Mouse (Mus musculus): ENCODE measurements around the gene Tpst1. TPM values are rescaled to one million over a fixed set of nuclear protein-coding genes. Genes with fewer than 3 reads are reported as not detected.
A peak's percentile ranks its signal among the peaks of the same experiment; 100 is the strongest.

The Tpst1 gene
- total RNA-seq, 4 experiments from 2014 or later, result 41.3 to 54.4 (median 48.8) TPM

GRCm38 (mm10) chr5:130142041-130142440 lies 68.9 kb downstream of the Tpst1 start:
- no peak for DNase-seq (ENCODE audit: low spot score in 2 of 2)

GRCm38 (mm10) chr5:130143101-130143500 lies 70.0 kb downstream of the Tpst1 start:
- DNase-seq (ENCODE audit: low spot score in 2 of 2), result no peak

DNA sequence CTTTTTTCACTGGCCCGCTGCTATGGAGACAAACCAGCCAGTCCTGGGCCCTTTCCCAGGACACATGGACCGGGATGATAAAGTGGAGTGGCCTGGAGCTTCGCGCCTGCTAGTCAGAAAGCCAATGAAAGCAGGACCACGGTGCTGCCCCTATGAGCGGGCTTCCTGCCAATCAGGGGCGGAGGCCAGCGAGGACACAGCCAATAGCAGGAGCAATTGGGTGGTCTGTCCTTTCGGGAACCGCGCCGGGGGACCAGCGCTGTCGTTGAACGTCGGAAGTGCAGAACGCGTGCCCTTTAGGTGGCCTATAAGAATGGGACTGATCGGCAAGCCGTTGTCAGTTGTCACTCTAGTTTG lies 70.8 kb downstream of the Tpst1 start:
- DNase-seq (ENCODE audit: low spot score in 2 of 2), result peak; percentile 72 to 80

- DNase-seq (ENCODE audit: low spot score in 2 of 2), result peak; percentile 98 to 99
These were observed 71.5 kb downstream of the Tpst1 start, which contains the start of gene Kctd7 for GRCm38 (mm10) chr5:130144334-130145312. Gene Kctd7 (plus strand): TSS chr5:130144861.

DNA sequence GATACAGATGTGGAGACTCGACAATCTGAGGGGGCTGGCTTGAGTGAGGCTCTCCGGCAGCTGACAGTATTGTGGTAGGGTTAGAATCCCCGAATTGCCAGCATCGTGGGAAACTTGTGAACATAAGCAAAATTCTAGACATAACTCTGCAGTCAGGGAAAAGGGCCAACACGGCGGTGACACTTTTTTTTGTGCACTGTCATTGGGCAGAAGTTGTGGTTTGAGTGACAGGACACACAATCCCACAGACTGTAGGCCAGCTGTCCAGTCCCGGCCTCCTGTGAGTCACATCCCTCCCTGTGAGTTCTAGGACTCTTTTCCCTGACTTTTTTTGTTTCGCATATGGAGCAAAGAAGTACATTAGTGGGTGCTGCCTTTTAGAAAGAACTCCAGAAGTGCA lies 72.8 kb downstream of the Tpst1 start:
- DNase-seq (ENCODE audit: low spot score in 2 of 2), result no peak

DNA sequence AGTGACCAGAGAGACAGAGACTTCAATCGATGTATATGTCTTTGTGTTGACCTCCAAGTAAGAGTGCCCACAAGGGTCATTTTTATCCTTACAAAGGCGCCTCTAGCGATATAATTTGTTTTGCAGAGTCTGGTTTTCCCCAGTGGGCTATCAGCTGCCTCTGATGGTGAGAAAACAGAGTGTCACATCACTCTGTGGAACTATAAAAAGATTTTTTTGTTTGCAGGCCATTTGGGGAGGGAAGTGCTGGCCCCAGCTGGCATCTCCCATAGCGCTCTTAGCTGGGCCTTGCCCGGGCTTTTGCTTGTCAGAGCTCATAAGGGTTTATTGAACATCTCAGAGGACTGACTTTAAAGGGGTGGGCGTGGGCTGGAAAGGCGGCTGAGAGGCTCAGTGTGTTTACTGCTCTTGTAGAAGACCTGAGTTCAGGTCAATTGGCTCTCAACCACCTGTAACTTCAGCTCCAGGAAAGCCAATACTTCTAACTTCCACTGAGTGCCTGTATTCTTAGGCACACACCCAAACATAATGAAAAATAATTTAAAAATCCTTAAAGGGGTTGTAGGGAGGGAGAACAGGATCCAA lies 76.7 kb downstream of the Tpst1 start:
- no peak for DNase-seq (ENCODE audit: low spot score in 2 of 2)

DNA sequence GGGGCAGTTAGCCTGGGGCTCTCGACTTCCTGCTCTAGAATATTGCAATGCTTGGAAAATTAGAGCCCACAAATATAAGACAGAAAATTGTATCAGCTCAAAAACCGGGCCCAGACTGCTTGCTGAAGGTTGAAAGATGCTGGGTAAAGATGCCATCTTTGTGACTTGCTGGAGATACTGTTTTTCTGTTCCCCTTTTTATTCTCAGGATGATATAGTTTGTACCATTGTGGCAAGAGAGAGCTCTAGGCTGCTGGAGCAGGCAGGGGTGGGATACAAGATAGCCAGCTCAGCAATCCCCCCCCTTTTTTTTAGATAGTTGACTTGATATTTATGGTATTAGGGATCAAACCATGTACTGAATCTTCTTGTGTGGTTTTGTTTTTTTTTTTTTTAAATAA lies 81.2 kb downstream of the Tpst1 start:
- DNase-seq (ENCODE audit: low spot score in 2 of 2), result no peak

- DNase-seq (ENCODE audit: low spot score in 2 of 2), result no peak
These were observed 85.4 kb downstream of the Tpst1 start for GRCm38 (mm10) chr5:130158545-130158944.

DNA sequence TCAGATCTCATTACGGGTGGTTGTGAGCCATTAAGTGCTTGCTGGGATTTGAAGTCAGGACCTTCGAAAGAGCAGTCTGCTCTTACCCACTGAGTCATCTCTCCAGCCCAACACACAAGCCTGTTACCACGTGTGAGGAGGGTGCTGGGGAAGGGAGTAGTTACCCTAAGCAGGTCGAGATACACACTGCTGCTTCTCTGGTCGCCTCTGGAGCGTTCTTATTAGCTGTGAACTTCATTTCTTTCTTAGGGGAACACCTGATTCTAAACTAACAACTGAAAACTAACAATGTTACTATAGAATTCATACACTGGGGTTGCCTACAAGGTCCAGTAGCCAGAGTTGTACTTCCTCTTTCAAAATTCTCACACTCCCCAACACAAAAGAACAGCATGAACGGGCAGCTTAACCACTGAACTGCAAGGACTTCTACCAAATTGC lies 86.7 kb downstream of the Tpst1 start:
- no peak for DNase-seq (ENCODE audit: low spot score in 2 of 2)

DNA sequence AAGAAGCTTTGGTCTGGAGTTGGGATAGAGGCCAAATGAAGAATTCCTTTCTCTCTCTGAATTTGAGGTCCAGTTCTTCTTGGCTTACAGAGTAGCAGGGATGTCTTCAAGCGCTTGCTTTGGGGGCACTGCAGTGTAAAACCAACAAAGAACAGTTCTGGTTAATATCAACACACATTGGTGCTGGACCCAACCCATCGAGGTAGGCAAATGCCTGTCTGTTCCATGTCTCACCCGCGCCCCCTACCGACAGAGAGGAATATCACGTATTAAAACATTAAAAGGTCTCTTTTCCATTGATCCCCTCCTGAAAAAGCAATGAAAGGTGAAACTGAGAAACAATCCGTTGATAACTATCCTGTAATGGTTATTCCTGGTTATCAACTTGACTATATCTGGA lies 90.5 kb downstream of the Tpst1 start:
- DNase-seq (ENCODE audit: low spot score in 2 of 2), result peak; percentile 51 to 85

- DNase-seq (ENCODE audit: low spot score in 2 of 2), result no peak
These were observed 92.1 kb downstream of the Tpst1 start for GRCm38 (mm10) chr5:130165213-130165612.

GRCm38 (mm10) chr5:130169109-130169508 lies 96.0 kb downstream of the Tpst1 start:
- no peak for DNase-seq (ENCODE audit: low spot score in 2 of 2)

DNA sequence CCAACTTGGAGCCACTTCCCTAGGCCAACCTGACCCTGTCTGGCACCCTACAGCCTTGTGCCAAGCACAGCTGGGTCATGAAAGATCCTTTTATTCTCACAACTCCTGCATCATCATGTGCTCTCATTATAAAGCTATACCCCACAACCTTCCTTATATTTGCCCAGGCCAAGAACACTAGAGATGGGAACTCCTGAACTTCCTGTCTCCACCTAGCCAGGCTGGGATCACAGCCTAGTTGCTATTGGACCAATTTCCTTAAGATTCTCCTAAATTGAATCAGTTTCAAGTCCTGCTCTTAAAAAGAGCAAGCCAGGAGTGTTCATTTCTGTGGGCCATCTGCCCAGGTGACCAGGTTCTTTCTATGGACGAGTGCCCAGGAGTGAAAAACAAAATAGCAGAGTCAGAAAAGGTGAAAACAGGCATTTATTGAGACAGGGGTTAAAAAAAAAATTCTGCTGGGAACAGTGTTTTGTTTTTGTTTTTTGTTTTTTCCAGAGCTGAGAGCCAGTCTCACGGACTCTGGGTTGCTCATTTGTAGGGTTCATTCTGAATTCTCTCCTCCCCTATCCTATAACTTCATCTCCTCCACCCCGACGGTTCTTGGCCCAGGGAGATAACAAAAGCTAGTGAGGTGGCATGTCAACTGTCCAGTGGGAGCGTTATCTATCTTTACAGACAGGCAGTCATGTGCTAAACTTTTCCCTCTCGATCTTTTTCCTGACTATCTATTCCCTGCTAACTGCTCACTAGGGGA lies 97.7 kb downstream of the Tpst1 start:
- no peak for DNase-seq (ENCODE audit: low spot score in 2 of 2)

GRCm38 (mm10) chr5:130171423-130171954 lies 98.4 kb downstream of the Tpst1 start, which contains the start of gene Rabgef1:
Gene Rabgef1 (plus strand): TSS chr5:130171798.
- DNase-seq (ENCODE audit: low spot score in 2 of 2), result peak; percentile 89 to 90

DNA sequence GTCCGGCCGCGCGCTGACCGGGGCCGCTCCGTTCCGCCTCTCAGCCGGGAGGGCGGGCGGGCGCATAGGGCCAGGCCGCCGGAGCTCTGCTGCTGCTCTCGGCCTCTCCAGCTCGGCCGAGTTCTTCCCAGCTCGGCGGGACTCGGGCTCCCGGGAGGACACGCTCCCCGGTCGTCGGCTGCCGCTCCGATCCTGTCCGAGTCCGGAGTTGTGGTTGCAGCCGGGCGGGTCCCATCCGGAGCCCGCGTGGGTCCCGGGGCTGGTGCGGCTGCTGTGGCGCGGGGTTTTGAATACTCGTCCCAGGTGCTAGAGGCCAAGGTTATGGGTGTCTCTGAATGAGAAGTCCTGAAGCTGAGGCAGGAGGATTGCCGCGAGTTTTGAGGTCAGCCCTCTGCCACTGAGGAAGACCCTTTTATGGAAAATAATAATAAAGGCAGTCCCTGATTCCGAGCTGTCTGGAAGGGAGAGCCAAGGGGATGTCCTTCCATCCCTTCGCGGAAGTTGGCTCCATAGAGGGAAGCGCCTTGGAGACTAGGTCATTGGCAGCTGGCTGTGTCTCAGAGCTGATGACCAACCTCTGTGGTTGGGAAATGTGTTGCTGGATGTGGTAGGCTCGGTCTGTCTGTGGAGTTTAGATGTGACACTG lies 99.0 kb downstream of the Tpst1 start:
- peak; percentile 20 to 28 for DNase-seq (ENCODE audit: low spot score in 2 of 2)

- no peak for DNase-seq (ENCODE audit: low spot score in 2 of 2)
These were observed 99.9 kb downstream of the Tpst1 start for GRCm38 (mm10) chr5:130173012-130173411.

- DNase-seq (ENCODE audit: low spot score in 2 of 2), result no peak
These were observed 104.7 kb downstream of the Tpst1 start for GRCm38 (mm10) chr5:130177871-130178270.

DNA sequence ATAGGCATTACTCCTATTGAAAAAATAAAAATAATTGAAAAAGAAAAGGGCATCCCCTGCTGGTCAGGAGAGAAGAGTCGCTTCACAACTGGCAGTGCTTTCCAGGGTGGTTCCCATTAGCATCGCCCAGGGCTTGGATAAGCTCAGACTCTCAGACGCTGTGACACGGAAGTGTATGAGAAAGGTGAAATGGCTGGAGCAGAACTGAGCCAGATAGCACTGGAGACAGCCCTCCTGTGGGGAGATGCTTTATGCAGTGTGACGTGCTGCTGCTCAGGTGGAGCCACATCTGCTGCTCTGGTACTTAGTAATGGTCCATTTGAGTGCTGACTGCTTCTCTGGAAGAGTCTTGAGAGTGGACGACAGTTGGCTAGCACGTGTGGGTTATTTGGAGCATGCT lies 107.2 kb downstream of the Tpst1 start:
- DNase-seq (ENCODE audit: low spot score in 2 of 2), result no peak

GRCm38 (mm10) chr5:130181740-130182540 lies 108.8 kb downstream of the Tpst1 start:
- DNase-seq (ENCODE audit: low spot score in 2 of 2), result no peak

GRCm38 (mm10) chr5:130182541-130182821 lies 109.4 kb downstream of the Tpst1 start:
- no peak for DNase-seq (ENCODE audit: low spot score in 2 of 2)

All from layer of hippocampus, adult 8-10 months (tissue).